ENCODE assay signal across 20 mouse cellular contexts in the genomic region with DNA sequence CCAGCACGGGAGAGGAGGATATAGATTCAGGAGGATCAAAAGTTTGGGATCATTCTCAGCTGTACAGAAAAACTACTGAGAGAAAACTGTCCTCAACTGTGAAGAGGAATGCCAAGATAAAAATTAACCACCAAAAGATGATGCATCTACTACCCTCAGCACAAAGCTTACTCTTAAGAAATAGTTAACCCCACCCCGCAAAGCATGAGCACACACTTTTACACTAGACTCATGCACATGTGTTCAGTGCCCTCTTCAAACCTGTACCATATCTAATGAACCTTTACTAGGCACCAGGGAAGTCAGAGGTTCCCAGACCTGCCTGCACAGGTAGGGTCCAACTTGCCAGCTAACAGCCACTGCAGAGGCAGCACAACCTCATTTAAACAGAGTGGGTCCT.
DNase-seq lines count a peak whose midpoint lies in the region; ATAC-seq and TF ChIP-seq lines count a peak whose summit lies in the region.
"Had no signal": no experiment of that assay in that cellular context is flagged by ENCODE, and none has a peak within 500 bp of the region (broad histone marks: within the 10 kb centered on the region; RNA-seq: fewer than 3 reads in every experiment).

No protein-coding gene starts in this region.

- DNase-seq in heart, adult 11 months, result peak; percentile 70
- DNase-seq in heart, postnatal 25 days (ENCODE audit: low spot score), result no peak
- peak; percentile 57 for DNase-seq in kidney, adult 2 months
- DNase-seq in kidney, postnatal 25 days, result no peak
- peak; percentile 6 to 39 for DNase-seq in kidney, postnatal 36 days
- DNase-seq in right cerebral cortex, postnatal 36 days (ENCODE audit: low spot score in 2 of 2), result no peak
- DNase-seq: adrenal gland, postnatal 25 days; cerebellum, adult 18-20 months; cerebellum, adult 9-10 months; gastrocnemius, postnatal 25 days; heart, adult 2 months had no signal

- H3K4me3 ChIP-seq in kidney, adult 2 months (ENCODE audit: insufficient read depth, low read depth, low read length), result no peak overlapping the region
- H3K4me3 ChIP-seq in kidney, embryonic 16.5 days (ENCODE audit: low read length), result no peak overlapping the region
- H3K4me3 ChIP-seq: heart, adult 2 months; heart, embryonic 10.5 days; heart, embryonic 13.5 days; hindbrain, embryonic 12.5 days; hindbrain, embryonic 15.5 days had no signal

- H3K9me3 ChIP-seq in kidney, embryonic 16.5 days (ENCODE audit: low read length), result no peaks in the 10 kb centered on the region
- H3K9me3 ChIP-seq: heart, embryonic 10.5 days; heart, embryonic 13.5 days; hindbrain, embryonic 12.5 days; hindbrain, embryonic 15.5 days had no signal

- H3K27ac ChIP-seq in kidney, adult 2 months (ENCODE audit: insufficient read depth, low read depth, low read length), result peak overlapping the region; percentile 45; the same call in 1 of the 2 replicates
- no peak overlapping the region for H3K27ac ChIP-seq in kidney, embryonic 16.5 days (ENCODE audit: low read length)
- H3K27ac ChIP-seq: heart, adult 2 months; heart, embryonic 10.5 days; heart, embryonic 13.5 days; hindbrain, embryonic 12.5 days; hindbrain, embryonic 15.5 days had no signal

- H3K36me3 ChIP-seq in kidney, adult 2 months (ENCODE audit: control insufficient read depth, insufficient read depth, low read length), result no peaks in the 10 kb centered on the region
- H3K36me3 ChIP-seq in kidney, embryonic 16.5 days (ENCODE audit: insufficient read depth, low read length), result no peaks in the 10 kb centered on the region
- H3K36me3 ChIP-seq: heart, embryonic 10.5 days; heart, embryonic 13.5 days; hindbrain, embryonic 12.5 days; hindbrain, embryonic 15.5 days had no signal

- intact Hi-C loops in heart, postnatal 25 days (cut with DNase I), result loop anchor here (5.0 kb wide), 1 partner anchor 122 kb away; no protein-coding TSS in a partner anchor

- H3K4me2 ChIP-seq in kidney, embryonic 16.5 days (replicated peaks; ENCODE audit: low read depth, low read length), result no peak overlapping the region
- H3K4me2 ChIP-seq: heart, embryonic 13.5 days; hindbrain, embryonic 12.5 days; hindbrain, embryonic 15.5 days had no signal

- TF ChIP-seq CTCF in kidney, adult 2 months (conservative IDR thresholded peaks at IDR 0.05; ENCODE audit: insufficient read depth, insufficient read length, low read depth, low read length), result no peak

- H3K27me3 ChIP-seq in kidney, adult 2 months (replicated peaks; ENCODE audit: control insufficient read depth, insufficient read depth, low read length), result no peaks in the 10 kb centered on the region
- peaks cover 8% of the 10 kb centered on the region; the same call in 1 of the 2 replicates for H3K27me3 ChIP-seq in kidney, embryonic 16.5 days (ENCODE audit: insufficient read depth, low read length)
- H3K27me3 ChIP-seq: hindbrain, embryonic 12.5 days; hindbrain, embryonic 15.5 days had no signal

- no peak for TF ChIP-seq POLR2A in kidney, adult 2 months (IDR thresholded peaks at IDR 0.05; ENCODE audit: low read depth, low read length)

- WGBS in kidney, adult 2 months, result 60% methylated on average over 2 of the region's 2 CpGs
- WGBS in kidney, embryonic 16.5 days, result 85% methylated on average over 2 of the region's 2 CpGs

- H3K9ac ChIP-seq in kidney, embryonic 16.5 days (replicated peaks; ENCODE audit: low read length), result no peak overlapping the region
- H3K9ac ChIP-seq: forebrain, postnatal 0 days; heart, embryonic 13.5 days; hindbrain, embryonic 12.5 days; hindbrain, embryonic 15.5 days had no signal

- H3K4me1 ChIP-seq in kidney, adult 2 months (ENCODE audit: control insufficient read depth, insufficient read depth, low read length), result peaks cover 8% of the 10 kb centered on the region; the same call in 1 of the 2 replicates
- peaks cover 10% of the 10 kb centered on the region for H3K4me1 ChIP-seq in kidney, embryonic 16.5 days (ENCODE audit: insufficient read depth, low read length)

- 0 out of 2 replicates have a peak, but pooled peaks have one; percentile 12 for ATAC-seq in kidney, embryonic 16.5 days (ENCODE audit: low FRiP score, low TSS enrichment)
- ATAC-seq in erythroid progenitor cell, adult 5-6 weeks (replicated peaks; ENCODE audit: low FRiP score, poor library complexity, severe bottlenecking), result no peak
- ATAC-seq: activated CD4-positive, CD25-positive, alpha-beta regulatory T cell, adult 4 months; forebrain, embryonic 14.5 days had no signal

Comparison
In these comparisons a context has a peak if more than half of its experiments do, and no peak if none do; other contexts are left out.
1. DNase-seq: peak in heart, adult 11 months (single experiment), kidney, adult 2 months (single experiment) and kidney, postnatal 36 days (2 of 2); none in heart, postnatal 25 days (single experiment), kidney, postnatal 25 days (0 of 2) and right cerebral cortex, postnatal 36 days (0 of 2).